Mouse (Mus musculus): ENCODE measurements at regions not wholly inside any gene's neighbourhood (a gene's known extent, or its start where the extent isn't known, plus 50 kb on each side); places are given as distances from the start of the nearest gene placed in this dataset.
A peak's percentile ranks its signal among the peaks of the same experiment; 100 is the strongest.

GRCm38 (mm10) chr13:16746451-16746850 lies 734.8 kb downstream of the Inhba start:
- Histone ChIP-seq H3ac (ENCODE audit: control insufficient read depth, insufficient read length, low read depth) (no peak overlapping the region), H3K36me3 (ENCODE audit: control insufficient read depth, insufficient read depth) (no peaks in the 10 kb centered on the region), H3K79me2 (ENCODE audit: control insufficient read depth, insufficient read depth) (no peaks in the 10 kb centered on the region), H3K27me3 (ENCODE audit: control insufficient read depth, insufficient read depth, insufficient read length) (no peaks in the 10 kb centered on the region), H3K79me3 (ENCODE audit: low read depth) (no peaks in the 10 kb centered on the region), H3K4me3 (ENCODE audit: insufficient read depth, poor library complexity, severe bottlenecking) (no peak overlapping the region)
- TF ChIP-seq MYOG (IDR thresholded peaks at IDR 0.05; ENCODE audit: control insufficient read depth, extremely low read depth, insufficient read length) (no peak), MAX (IDR thresholded peaks at IDR 0.05) (no peak), MYOD1 (IDR thresholded peaks at IDR 0.05; ENCODE audit: control insufficient read depth, insufficient read length, low read depth) (no peak), USF1 (IDR thresholded peaks at IDR 0.05; ENCODE audit: low read depth) (no peak), CTCF (IDR thresholded peaks at IDR 0.05; ENCODE audit: control insufficient read depth, insufficient read depth, insufficient read length) (no peak), FOSL1 (IDR thresholded peaks at IDR 0.05; ENCODE audit: insufficient read depth, low read length, poor library complexity, severe bottlenecking) (no peak), CEBPB (IDR thresholded peaks at IDR 0.05; ENCODE audit: low read depth) (no peak)

GRCm38 (mm10) chr13:16756264-16756663 lies 744.6 kb downstream of the Inhba start:
- Histone ChIP-seq H3K27me3 (ENCODE audit: control insufficient read depth, insufficient read depth, insufficient read length) (no peaks in the 10 kb centered on the region), H3K79me2 (ENCODE audit: control insufficient read depth, insufficient read depth) (no peaks in the 10 kb centered on the region), H3K4me3 (ENCODE audit: insufficient read depth, poor library complexity, severe bottlenecking) (no peak overlapping the region), H3K36me3 (ENCODE audit: control insufficient read depth, insufficient read depth) (no peaks in the 10 kb centered on the region), H3K79me3 (ENCODE audit: low read depth) (no peaks in the 10 kb centered on the region), H3ac (ENCODE audit: control insufficient read depth, insufficient read length, low read depth) (no peak overlapping the region)
- no peak for TF ChIP-seq CTCF (IDR thresholded peaks at IDR 0.05; ENCODE audit: control insufficient read depth, insufficient read depth, insufficient read length)
- TF ChIP-seq MYOG (IDR thresholded peaks at IDR 0.05; ENCODE audit: control insufficient read depth, extremely low read depth, insufficient read length), result no peak
- no peak for TF ChIP-seq FOSL1 (IDR thresholded peaks at IDR 0.05; ENCODE audit: insufficient read depth, low read length, poor library complexity, severe bottlenecking)
- no peak for TF ChIP-seq MYOD1 (IDR thresholded peaks at IDR 0.05; ENCODE audit: control insufficient read depth, insufficient read length, low read depth)
- no peak for TF ChIP-seq MAX (IDR thresholded peaks at IDR 0.05)
- TF ChIP-seq CEBPB (IDR thresholded peaks at IDR 0.05; ENCODE audit: low read depth), result no peak
- TF ChIP-seq USF1 (IDR thresholded peaks at IDR 0.05; ENCODE audit: low read depth), result no peak

- no peaks in the 10 kb centered on the region for H3K79me2 ChIP-seq (ENCODE audit: control insufficient read depth, insufficient read depth)
- no peaks in the 10 kb centered on the region for H3K36me3 ChIP-seq (ENCODE audit: control insufficient read depth, insufficient read depth)
- H3K4me3 ChIP-seq (ENCODE audit: insufficient read depth, poor library complexity, severe bottlenecking), result no peak overlapping the region
- H3K79me3 ChIP-seq (ENCODE audit: low read depth), result no peaks in the 10 kb centered on the region
- no peak overlapping the region for H3ac ChIP-seq (ENCODE audit: control insufficient read depth, insufficient read length, low read depth)
- no peaks in the 10 kb centered on the region for H3K27me3 ChIP-seq (ENCODE audit: control insufficient read depth, insufficient read depth, insufficient read length)
- no peak for TF ChIP-seq FOSL1 (IDR thresholded peaks at IDR 0.05; ENCODE audit: insufficient read depth, low read length, poor library complexity, severe bottlenecking)
- peak; percentile 58 for TF ChIP-seq CEBPB (IDR thresholded peaks at IDR 0.05; ENCODE audit: low read depth)
Observed at GRCm38 (mm10) chr13:16760045-16760444, 748.4 kb downstream of the Inhba start.

GRCm38 (mm10) chr13:16761415-16761814 lies 749.8 kb downstream of the Inhba start:
- Histone ChIP-seq H3K27me3 (ENCODE audit: control insufficient read depth, insufficient read depth, insufficient read length) (no peaks in the 10 kb centered on the region), H3K79me2 (ENCODE audit: control insufficient read depth, insufficient read depth) (no peaks in the 10 kb centered on the region), H3K4me3 (ENCODE audit: insufficient read depth, poor library complexity, severe bottlenecking) (no peak overlapping the region), H3ac (ENCODE audit: control insufficient read depth, insufficient read length, low read depth) (no peak overlapping the region), H3K79me3 (ENCODE audit: low read depth) (no peaks in the 10 kb centered on the region), H3K36me3 (ENCODE audit: control insufficient read depth, insufficient read depth) (no peaks in the 10 kb centered on the region)
- no peak for TF ChIP-seq MYOG (IDR thresholded peaks at IDR 0.05; ENCODE audit: control insufficient read depth, extremely low read depth, insufficient read length)
- peak; percentile 56 for TF ChIP-seq FOSL1 (IDR thresholded peaks at IDR 0.05; ENCODE audit: insufficient read depth, low read length, poor library complexity, severe bottlenecking)
- peak; percentile 62 for TF ChIP-seq MYOD1 (IDR thresholded peaks at IDR 0.05; ENCODE audit: control insufficient read depth, insufficient read length, low read depth)
- peak; percentile 83 for TF ChIP-seq MAX (IDR thresholded peaks at IDR 0.05)
- TF ChIP-seq CTCF (IDR thresholded peaks at IDR 0.05; ENCODE audit: control insufficient read depth, insufficient read depth, insufficient read length), result peak; percentile 21
- TF ChIP-seq CEBPB (IDR thresholded peaks at IDR 0.05; ENCODE audit: low read depth), result no peak
- peak; percentile 96 for TF ChIP-seq USF1 (IDR thresholded peaks at IDR 0.05; ENCODE audit: low read depth)

- H3K4me3 ChIP-seq (ENCODE audit: insufficient read depth, poor library complexity, severe bottlenecking), result no peak overlapping the region
- H3K79me2 ChIP-seq (ENCODE audit: control insufficient read depth, insufficient read depth), result no peaks in the 10 kb centered on the region
- no peaks in the 10 kb centered on the region for H3K79me3 ChIP-seq (ENCODE audit: low read depth)
- no peak for TF ChIP-seq MYOD1 (IDR thresholded peaks at IDR 0.05; ENCODE audit: control insufficient read depth, insufficient read length, low read depth)
- no peak for TF ChIP-seq USF1 (IDR thresholded peaks at IDR 0.05; ENCODE audit: low read depth)
- no peak for TF ChIP-seq CEBPB (IDR thresholded peaks at IDR 0.05; ENCODE audit: low read depth)
- no peak for TF ChIP-seq MYOG (IDR thresholded peaks at IDR 0.05; ENCODE audit: control insufficient read depth, extremely low read depth, insufficient read length)
- no peak for TF ChIP-seq MAX (IDR thresholded peaks at IDR 0.05)
- no peak for TF ChIP-seq CTCF (IDR thresholded peaks at IDR 0.05; ENCODE audit: control insufficient read depth, insufficient read depth, insufficient read length)
- no peak for TF ChIP-seq FOSL1 (IDR thresholded peaks at IDR 0.05; ENCODE audit: insufficient read depth, low read length, poor library complexity, severe bottlenecking)
- no peaks in the 10 kb centered on the region for H3K36me3 ChIP-seq (ENCODE audit: control insufficient read depth, insufficient read depth)
- peak overlapping the region; percentile 13 for H3ac ChIP-seq (ENCODE audit: control insufficient read depth, insufficient read length, low read depth)
- no peaks in the 10 kb centered on the region for H3K27me3 ChIP-seq (ENCODE audit: control insufficient read depth, insufficient read depth, insufficient read length)
Observed at GRCm38 (mm10) chr13:16762326-16762725, 750.7 kb downstream of the Inhba start.

Measured in C2C12 (cell line).